Mouse (Mus musculus): ENCODE results near the gene Sema4c. TPM values are rescaled to one million over a fixed set of nuclear protein-coding genes. Genes with fewer than 3 reads are reported as not detected.

Sema4c gene
- polyA plus RNA-seq, 1 experiment from 2014 or later: 35.2 TPM

DNA sequence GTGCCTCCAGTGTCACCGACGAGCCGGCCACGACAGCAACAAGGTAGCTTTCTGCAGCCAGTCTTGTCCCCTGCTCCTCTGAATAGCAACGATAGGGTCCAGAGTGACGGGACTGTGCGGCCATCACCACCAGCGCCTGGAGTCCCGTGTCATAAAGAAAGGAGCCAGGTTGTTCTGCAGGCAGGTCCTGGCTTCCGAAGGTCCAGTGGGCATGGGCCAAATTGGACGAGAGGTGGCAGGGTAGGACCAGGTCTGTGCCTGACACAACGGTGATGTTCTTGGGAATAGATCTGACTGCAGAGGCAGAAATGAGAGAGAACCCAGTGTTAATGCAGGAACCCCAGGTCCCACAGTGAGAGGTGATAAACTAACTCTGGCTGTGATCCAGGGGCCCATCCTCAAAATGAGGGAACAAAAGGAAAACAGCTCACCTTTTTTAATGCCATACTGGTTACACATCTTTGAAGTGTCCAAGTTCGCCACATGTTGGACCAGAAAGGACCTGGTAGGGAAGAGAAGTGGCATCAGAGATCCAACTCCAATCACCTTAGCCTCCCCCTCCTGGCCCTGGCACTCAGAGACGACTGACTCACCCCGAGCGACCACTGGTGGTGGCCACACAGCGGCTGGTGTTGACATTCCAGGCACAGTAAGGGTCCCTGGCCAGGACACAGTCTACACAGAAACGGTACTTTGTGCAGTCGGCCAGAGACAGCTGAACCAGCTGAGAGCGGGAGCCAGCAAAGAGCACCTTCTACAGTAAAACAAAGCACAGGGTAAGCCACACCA, 7.9 kb downstream of the Sema4c start:
- Histone ChIP-seq H3K9me3 (no peaks in the 10 kb centered on the region), H3K4me1 (peaks cover 54% of the 10 kb centered on the region), H3K27me3 (no peaks in the 10 kb centered on the region), H3K9ac (replicated peaks) (no peak overlapping the region), H3K4me2 (replicated peaks) (no peak overlapping the region), H3K27ac (replicated peaks) (no peak overlapping the region), H3K4me3 (no peak overlapping the region), H3K36me3 (peaks cover 68% of the 10 kb centered on the region)
- 80% methylated on average over 20 of the region's 20 CpGs for WGBS
- ATAC-seq (ENCODE audit: low FRiP score, low read depth): no peak

DNA sequence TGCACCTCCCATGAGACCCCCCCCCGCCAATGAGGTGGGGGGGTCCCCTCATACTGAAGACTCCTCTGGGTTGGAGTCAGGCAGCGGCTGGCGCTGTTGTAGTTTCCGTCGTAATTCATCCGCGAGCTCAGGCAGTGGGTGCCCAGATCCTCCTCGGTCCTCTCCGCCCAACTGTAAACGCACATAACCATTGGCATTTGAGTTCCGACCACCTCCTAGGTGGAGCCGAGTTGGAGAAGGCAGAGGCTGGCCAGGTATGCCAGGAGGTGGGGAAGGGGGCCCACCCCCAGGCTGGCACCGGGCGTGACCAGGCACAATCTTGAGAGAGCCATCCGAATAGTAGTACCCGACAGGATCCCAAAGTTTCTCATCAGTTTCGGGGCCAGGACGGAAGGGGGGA, 8.7 kb downstream of the Sema4c start:
- Histone ChIP-seq H3K27ac (replicated peaks) (peak overlapping the region; percentile 87; the same call in 1 of the 2 replicates), H3K4me1 (peaks cover 47% of the 10 kb centered on the region), H3K9ac (replicated peaks) (no peak overlapping the region), H3K36me3 (peaks cover 60% of the 10 kb centered on the region), H3K9me3 (no peaks in the 10 kb centered on the region), H3K27me3 (no peaks in the 10 kb centered on the region), H3K4me2 (replicated peaks) (peak overlapping the region; percentile 6; the same call in 1 of the 2 replicates), H3K4me3 (0 out of 2 replicates have a peak overlapping the region, but pooled peaks have one; percentile 7)
- 91% methylated on average over 18 of the region's 18 CpGs for WGBS
- ATAC-seq (ENCODE audit: low FRiP score, low read depth): no peak

DNA sequence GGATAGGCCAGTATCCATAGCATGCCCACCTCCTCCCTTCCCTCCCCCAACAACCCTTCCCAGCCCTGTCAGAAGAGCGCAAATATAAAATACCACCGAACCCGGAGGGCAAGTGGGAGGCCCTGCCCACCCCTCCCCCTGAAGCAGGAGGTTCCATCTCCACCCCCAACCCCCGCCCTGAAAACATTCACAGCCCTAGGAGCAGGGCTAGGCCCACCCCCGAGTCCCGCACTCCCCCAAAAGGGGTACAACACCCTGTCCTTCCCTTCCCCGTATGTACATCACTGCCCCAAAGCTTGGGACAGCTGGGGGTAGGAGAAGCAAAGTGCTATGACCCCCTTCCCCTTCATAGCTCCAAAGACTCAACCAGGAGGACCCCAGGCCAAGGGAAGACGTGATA, 9.4 kb downstream of the Sema4c start:
- H3K27me3 ChIP-seq: no peaks in the 10 kb centered on the region

DNA sequence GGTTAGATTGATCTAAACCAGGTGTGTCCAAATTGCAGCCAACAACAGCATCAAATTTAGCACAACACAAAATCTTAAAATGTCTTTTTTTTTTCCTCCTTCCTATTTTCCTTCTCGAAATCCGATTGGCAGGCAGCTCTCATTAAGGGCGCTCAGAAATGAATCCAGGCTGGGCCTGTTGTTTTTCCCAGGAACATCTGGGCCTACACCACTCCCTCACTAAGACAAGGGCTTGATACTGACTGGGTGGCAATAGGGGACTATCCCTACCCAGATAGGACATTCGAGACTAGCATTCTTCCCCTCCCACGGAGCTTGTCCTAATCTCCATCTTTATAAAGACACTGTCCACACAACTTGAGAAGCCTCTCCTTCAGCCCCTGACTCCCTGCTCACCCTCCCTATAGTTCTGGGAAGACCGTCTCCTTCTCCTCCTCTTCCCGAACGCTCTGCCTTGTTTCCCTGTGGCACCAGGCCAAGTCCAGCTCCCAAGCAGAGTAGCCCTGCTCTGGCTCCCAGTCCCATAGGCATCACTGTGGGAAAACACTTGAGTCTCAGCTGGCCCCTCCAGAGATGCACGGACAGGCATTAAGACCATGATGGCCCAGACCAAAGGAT, 10.1 kb downstream of the Sema4c start:
- Histone ChIP-seq H3K4me3 (no peak overlapping the region), H3K27me3 (no peaks in the 10 kb centered on the region), H3K27ac (replicated peaks) (peak overlapping the region; percentile 87), H3K36me3 (peaks cover 46% of the 10 kb centered on the region), H3K4me2 (replicated peaks) (no peak overlapping the region; the same call in 1 of the 2 replicates), H3K9ac (replicated peaks) (peak overlapping the region; percentile 16; the same call in 1 of the 2 replicates), H3K4me1 (peaks cover 35% of the 10 kb centered on the region), H3K9me3 (no peaks in the 10 kb centered on the region)
- 39% methylated on average over 9 of the region's 9 CpGs for WGBS
- ATAC-seq (ENCODE audit: low FRiP score, low read depth): no peak

More for the DNA sequence above, 9.4 kb downstream of the Sema4c start:
- Histone ChIP-seq H3K4me1 (peaks cover 40% of the 10 kb centered on the region), H3K9ac (replicated peaks) (peak overlapping the region; percentile 16; the same call in 1 of the 2 replicates), H3K27ac (replicated peaks) (peak overlapping the region; percentile 87), H3K4me2 (replicated peaks) (peak overlapping the region; percentile 6; the same call in 1 of the 2 replicates), H3K4me3 (no peak overlapping the region), H3K9me3 (no peaks in the 10 kb centered on the region), H3K36me3 (peaks cover 53% of the 10 kb centered on the region)
- WGBS: 58% methylated on average over 8 of the region's 8 CpGs
- ATAC-seq (ENCODE audit: low FRiP score, low read depth): no peak

DNA sequence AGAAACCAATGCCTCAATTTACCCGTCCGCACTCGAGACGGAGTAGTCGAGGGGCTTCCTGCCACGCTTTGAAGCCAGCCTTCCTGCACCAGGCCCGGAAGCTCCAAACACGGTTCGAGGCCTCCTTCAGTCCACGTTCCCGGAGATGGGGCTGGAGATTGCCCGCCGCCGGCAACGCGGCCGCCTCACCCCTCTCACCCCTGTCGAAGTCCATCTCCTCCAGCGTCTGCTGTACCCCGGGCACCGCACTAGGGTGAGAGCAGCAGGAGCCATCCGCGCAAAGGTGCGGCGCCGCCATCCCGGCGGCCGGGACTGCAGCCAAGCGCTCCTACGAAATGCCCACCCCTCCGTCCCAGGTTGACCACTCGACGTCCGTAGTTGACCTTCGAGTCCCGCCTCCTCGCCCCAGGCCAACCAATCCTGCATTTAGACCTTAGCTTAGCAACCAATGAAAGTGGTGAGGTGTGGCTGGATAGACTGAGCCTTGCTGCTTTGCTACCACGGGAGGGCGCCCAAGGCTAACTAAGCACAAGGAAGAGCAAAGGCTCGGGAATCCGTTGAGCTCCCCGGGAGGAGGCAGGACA, 11.2 kb downstream of the Sema4c start, which contains the start of gene Ankrd39:
Gene Ankrd39, minus strand, starts transcription at position 558 of the 584 bp plus-strand sequence.
- H3K27ac ChIP-seq (replicated peaks): peak within 1 kb of the TSS; percentile 87
- H3K9ac ChIP-seq (replicated peaks): peak within 1 kb of the TSS; percentile 71
- peaks cover 42% of the 10 kb centered on the region for H3K36me3 ChIP-seq
- H3K4me2 ChIP-seq (replicated peaks): peak within 1 kb of the TSS; percentile 66
- under 1% methylated on average over 43 of the region's 43 CpGs for WGBS
- no peaks in the 10 kb centered on the region for H3K9me3 ChIP-seq
- ATAC-seq (ENCODE audit: low FRiP score, low read depth): peak; percentile 98
- H3K4me3 ChIP-seq: peak within 1 kb of the TSS; percentile 67
- H3K4me1 ChIP-seq: peaks cover 35% of the 10 kb centered on the region
- H3K27me3 ChIP-seq: no peaks in the 10 kb centered on the region

DNA sequence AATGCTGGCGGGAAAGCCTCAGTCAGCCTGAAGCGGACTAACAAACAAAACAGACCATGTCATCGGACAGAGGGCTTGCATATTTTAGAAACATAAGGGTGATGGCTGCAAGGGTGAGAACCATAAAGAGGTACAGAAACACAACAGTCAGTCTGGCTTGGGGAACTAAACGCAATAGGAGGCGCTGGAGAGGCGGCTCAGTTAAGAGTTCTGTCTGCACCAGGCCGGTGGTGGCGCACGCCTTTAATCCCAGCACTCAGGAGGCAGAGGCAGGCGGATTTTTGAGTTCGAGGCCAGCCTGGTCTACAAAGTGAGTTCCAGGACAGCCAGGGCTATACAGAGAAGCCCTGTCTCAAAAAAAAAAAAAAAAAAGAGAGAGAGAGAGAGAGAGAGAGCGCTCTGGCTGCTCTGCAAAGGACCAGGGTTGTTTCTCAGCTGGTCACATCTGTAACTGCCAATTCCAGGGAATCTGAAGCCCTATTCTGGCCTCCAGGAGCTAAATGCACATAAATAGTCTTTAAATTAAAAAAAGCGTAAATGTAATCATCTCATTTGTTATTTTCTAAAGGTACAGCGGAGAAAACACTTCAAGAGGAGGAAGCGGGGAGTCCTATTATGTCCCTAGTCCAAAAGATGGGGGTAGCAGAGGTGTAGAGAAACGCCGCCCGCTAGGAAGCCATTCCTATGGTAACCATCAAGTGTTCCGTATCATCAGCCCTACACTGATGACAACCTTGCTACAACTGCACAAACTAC, 12.1 kb downstream of the Sema4c start:
- Histone ChIP-seq H3K4me1 (peaks cover 35% of the 10 kb centered on the region), H3K27ac (replicated peaks) (no peak overlapping the region), H3K36me3 (peaks cover 41% of the 10 kb centered on the region), H3K4me2 (replicated peaks) (peak overlapping the region; percentile 66), H3K9me3 (no peaks in the 10 kb centered on the region), H3K4me3 (peak overlapping the region; percentile 67), H3K9ac (replicated peaks) (peak overlapping the region; percentile 71; the same call in 1 of the 2 replicates), H3K27me3 (no peaks in the 10 kb centered on the region)
- ATAC-seq (ENCODE audit: low FRiP score, low read depth): no peak
- WGBS: 63% methylated on average over 19 of the region's 19 CpGs

DNA sequence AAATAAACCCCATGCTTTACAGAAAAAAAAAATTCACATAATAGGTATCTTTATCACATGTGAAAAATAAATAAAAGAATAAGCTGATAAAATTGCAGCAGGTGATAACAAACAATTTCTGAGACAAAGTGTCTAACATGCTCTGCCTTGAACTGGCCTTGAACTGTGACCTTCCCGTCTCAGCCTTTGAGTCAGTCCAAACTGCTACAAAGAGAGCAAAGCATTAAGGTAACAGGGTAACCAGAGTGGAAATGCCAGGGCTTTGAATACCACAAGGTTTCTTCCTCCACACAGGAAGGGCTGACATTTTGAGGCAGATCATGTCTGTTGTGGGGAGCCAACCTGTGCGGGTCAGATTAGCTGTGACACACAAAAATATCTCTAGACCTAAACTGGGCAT, 12.8 kb downstream of the Sema4c start:
- WGBS: 89% methylated on average over 2 of the region's 2 CpGs
- Histone ChIP-seq H3K27me3 (no peaks in the 10 kb centered on the region), H3K9ac (replicated peaks) (no peak overlapping the region), H3K9me3 (no peaks in the 10 kb centered on the region), H3K36me3 (peaks cover 40% of the 10 kb centered on the region), H3K4me2 (replicated peaks) (no peak overlapping the region), H3K4me3 (no peak overlapping the region), H3K4me1 (peaks cover 35% of the 10 kb centered on the region), H3K27ac (replicated peaks) (no peak overlapping the region)
- no peak for ATAC-seq (ENCODE audit: low FRiP score, low read depth)

DNA sequence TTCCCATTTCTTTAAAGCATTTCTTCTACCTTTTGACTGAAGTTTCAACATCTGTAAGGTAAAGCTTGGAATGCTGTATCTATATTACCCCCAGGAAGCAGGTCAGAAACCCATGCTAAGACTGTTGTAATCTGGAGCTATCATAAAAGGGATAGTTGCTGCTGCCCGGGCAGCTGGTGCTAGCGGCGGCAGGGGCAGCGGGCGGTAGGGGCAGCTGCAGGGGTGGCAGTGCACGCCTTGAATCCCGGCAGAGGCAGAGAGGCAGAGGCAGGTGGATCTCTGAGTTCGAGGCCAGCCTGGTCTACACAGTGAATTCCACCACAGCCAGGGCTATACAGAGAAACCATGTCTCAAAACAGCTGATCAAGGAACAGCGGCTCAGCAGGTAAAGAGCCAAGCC, 15.2 kb downstream of the Sema4c start:
- Histone ChIP-seq H3K4me2 (replicated peaks) (no peak overlapping the region), H3K4me1 (peaks cover 18% of the 10 kb centered on the region), H3K27me3 (no peaks in the 10 kb centered on the region), H3K9ac (replicated peaks) (no peak overlapping the region), H3K36me3 (peaks cover 38% of the 10 kb centered on the region), H3K4me3 (no peak overlapping the region), H3K27ac (replicated peaks) (no peak overlapping the region), H3K9me3 (no peaks in the 10 kb centered on the region)
- WGBS: 92% methylated on average over 9 of the region's 9 CpGs
- no peak for ATAC-seq (ENCODE audit: low FRiP score, low read depth)

DNA sequence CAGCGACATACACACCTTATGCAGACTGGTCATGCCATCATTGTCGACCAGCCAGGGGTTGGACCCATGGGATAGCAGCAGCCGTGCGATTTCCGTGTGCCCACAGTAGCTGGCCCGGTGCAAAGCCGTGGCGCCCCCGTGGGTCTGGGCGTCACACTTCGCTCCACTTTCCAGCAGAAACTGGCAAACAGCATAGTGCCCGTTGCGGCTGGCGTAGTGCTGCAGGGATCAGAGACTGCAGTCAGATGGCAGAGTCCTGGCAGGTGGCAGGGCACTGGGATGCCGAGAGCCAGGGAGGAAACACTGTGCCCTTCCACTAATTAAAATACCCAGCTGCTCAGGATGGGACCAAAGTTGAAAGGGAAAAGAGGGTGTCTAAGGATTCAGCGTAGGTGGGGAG, 16.3 kb downstream of the Sema4c start:
- no peak overlapping the region for H3K9ac ChIP-seq (replicated peaks)
- H3K4me2 ChIP-seq (replicated peaks): no peak overlapping the region
- no peak overlapping the region for H3K27ac ChIP-seq (replicated peaks)
- H3K4me1 ChIP-seq: peaks cover 15% of the 10 kb centered on the region
- H3K9me3 ChIP-seq: no peaks in the 10 kb centered on the region
- H3K36me3 ChIP-seq: peaks cover 38% of the 10 kb centered on the region
- H3K4me3 ChIP-seq: no peak overlapping the region
- H3K27me3 ChIP-seq: no peaks in the 10 kb centered on the region
- ATAC-seq (ENCODE audit: low FRiP score, low read depth): no peak
- 93% methylated on average over 16 of the region's 16 CpGs for WGBS

DNA sequence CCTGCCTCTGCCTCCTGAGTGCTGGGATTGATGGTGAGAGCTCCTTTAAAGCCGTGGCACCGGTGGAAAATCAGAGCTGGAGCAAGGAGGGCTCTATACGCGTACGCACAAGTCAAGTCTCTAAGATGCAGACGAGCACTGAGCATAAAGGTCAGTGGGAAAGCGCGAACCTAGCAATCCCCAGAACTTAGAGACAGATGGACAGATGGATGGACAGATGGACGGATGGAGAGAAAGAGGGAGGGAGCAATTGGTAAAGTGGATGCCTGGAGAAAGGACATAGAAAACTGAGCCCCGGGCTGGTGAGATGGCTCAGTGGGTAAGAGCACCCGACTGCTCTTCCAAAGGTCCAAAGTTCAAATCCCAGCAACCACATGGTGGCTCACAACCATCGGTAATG, 17.3 kb downstream of the Sema4c start:
- peaks cover 38% of the 10 kb centered on the region for H3K36me3 ChIP-seq
- no peaks in the 10 kb centered on the region for H3K27me3 ChIP-seq
- no peak overlapping the region for H3K4me3 ChIP-seq
- no peak for ATAC-seq (ENCODE audit: low FRiP score, low read depth)
- H3K4me1 ChIP-seq: peaks cover 7% of the 10 kb centered on the region; the same call in 1 of the 2 replicates
- H3K9me3 ChIP-seq: no peaks in the 10 kb centered on the region
- H3K4me2 ChIP-seq (replicated peaks): no peak overlapping the region
- H3K9ac ChIP-seq (replicated peaks): no peak overlapping the region
- WGBS: 93% methylated on average over 12 of the region's 12 CpGs
- H3K27ac ChIP-seq (replicated peaks): no peak overlapping the region

DNA sequence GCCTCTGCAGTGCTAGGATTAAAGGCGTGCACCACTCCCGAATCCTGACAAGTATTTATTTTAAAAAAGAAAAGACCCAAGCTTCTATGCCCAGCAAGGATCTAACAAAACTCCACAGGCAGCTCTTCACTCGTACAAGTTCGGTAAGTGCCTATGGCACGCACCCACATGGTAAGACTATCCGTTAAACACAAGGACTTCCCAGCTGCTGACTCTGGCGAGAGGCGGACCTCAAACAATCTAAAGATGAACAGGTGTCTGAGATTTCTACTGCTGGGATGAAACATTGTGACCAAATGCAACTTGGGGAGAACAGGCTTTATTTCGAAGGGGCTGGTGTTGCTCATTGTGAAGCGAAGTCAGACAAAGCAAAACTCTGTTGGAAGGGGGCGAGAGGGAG, 18.0 kb downstream of the Sema4c start:
- Histone ChIP-seq H3K36me3 (peaks cover 38% of the 10 kb centered on the region), H3K4me3 (no peak overlapping the region), H3K27ac (replicated peaks) (no peak overlapping the region), H3K4me2 (replicated peaks) (no peak overlapping the region), H3K9me3 (no peaks in the 10 kb centered on the region), H3K9ac (replicated peaks) (no peak overlapping the region), H3K4me1 (peaks cover 4% of the 10 kb centered on the region; the same call in 1 of the 2 replicates), H3K27me3 (no peaks in the 10 kb centered on the region)
- ATAC-seq (ENCODE audit: low FRiP score, low read depth): no peak
- 91% methylated on average over 11 of the region's 11 CpGs for WGBS

All from midbrain, embryonic 12.5 days (tissue).